Comparison of ENCODE assay signal across 22 mouse cellular contexts in the genomic region with DNA sequence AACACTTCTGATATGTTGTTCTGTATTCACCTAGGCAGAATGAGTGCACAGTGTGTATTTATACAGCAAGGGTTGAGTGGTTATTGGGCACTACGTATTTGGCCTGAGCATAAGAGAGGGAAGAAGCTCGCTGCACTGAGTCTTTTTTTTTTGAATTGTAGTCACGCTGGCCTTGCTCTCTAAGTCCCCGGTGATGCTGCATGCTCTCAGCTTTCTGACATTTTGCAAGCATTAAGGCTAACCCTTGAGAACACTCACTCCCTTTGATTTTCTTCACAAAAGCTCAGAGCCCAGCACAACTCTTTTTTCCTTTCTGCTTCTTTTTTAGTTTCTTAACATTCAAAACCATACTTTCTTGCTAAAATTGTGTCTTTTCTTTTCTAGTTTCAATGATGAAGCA.
"Had no signal": no experiment of that assay in that cellular context is flagged by ENCODE, and none has a peak within 500 bp of the region (broad histone marks: within the 10 kb centered on the region; RNA-seq: fewer than 3 reads in every experiment).

No protein-coding gene starts in this region.

- H3K4me2 ChIP-seq: intestine, embryonic 15.5 days; kidney, embryonic 15.5 days; limb, embryonic 12.5 days; limb, embryonic 15.5 days; liver, embryonic 11.5 days; lung, embryonic 14.5 days; neural tube, embryonic 13.5 days; stomach, embryonic 15.5 days had no signal

- H3K4me3 ChIP-seq: intestine, embryonic 15.5 days; kidney, embryonic 15.5 days; limb, embryonic 12.5 days; limb, embryonic 15.5 days; myocyte; neural tube, embryonic 13.5 days; stomach, embryonic 15.5 days had no signal

- H3K36me3 ChIP-seq: intestine, embryonic 15.5 days; kidney, embryonic 15.5 days; limb, embryonic 12.5 days; limb, embryonic 15.5 days; neural tube, embryonic 13.5 days; stomach, embryonic 15.5 days had no signal

- DNase-seq: kidney, adult 11 months; kidney, adult 8-10 months; kidney, postnatal 10 days; kidney, postnatal 36 days; layer of hippocampus, postnatal 36 days; left cerebral cortex, postnatal 4 days; liver, postnatal 0 days; lung, embryonic 14.5 days; right cerebral cortex, postnatal 25 days; spleen, adult 18-20 months; thymus, postnatal 25 days had no signal

- H3K9me3 ChIP-seq: intestine, embryonic 15.5 days; kidney, embryonic 15.5 days; limb, embryonic 12.5 days; limb, embryonic 15.5 days; neural tube, embryonic 13.5 days; stomach, embryonic 15.5 days had no signal

- H3K27me3 ChIP-seq: intestine, embryonic 15.5 days; kidney, embryonic 15.5 days; limb, embryonic 12.5 days; limb, embryonic 15.5 days; neural tube, embryonic 13.5 days; stomach, embryonic 15.5 days had no signal

- H3K4me1 ChIP-seq: intestine, embryonic 15.5 days; kidney, embryonic 15.5 days; limb, embryonic 12.5 days; limb, embryonic 15.5 days; neural tube, embryonic 13.5 days; stomach, embryonic 15.5 days had no signal

- H3K27ac ChIP-seq: intestine, embryonic 15.5 days; kidney, embryonic 15.5 days; limb, embryonic 12.5 days; limb, embryonic 15.5 days; liver, embryonic 14.5 days; macrophage; neural tube, embryonic 13.5 days; stomach, embryonic 15.5 days had no signal

- H3K9ac ChIP-seq: intestine, embryonic 15.5 days; kidney, embryonic 15.5 days; limb, embryonic 12.5 days; limb, embryonic 15.5 days; liver, embryonic 14.5 days; liver, postnatal 0 days; lung, embryonic 14.5 days; neural tube, embryonic 13.5 days; stomach, embryonic 15.5 days had no signal

- ATAC-seq: intestine, embryonic 15.5 days; liver, postnatal 0 days; lung, postnatal 0 days had no signal
